Mouse (Mus musculus) CH12.LX (cell line): ENCODE measurements around the gene Suz12. TPM values are rescaled to one million over a fixed set of nuclear protein-coding genes. Genes with fewer than 3 reads are reported as not detected.

Source experiments
- DNase-seq: peaks from one replicate; pipeline ENCODE4 v3.0.0-alpha.2; 2013; ENCODE audit errors: extremely low read depth
- H3K27ac ChIP-seq: 2 replicates; pipeline ENCODE4 v1.5.1; 2012; ENCODE audit warnings: low read depth, mild to moderate bottlenecking, control low read depth, moderate library complexity; ENCODE audit not compliant: insufficient read depth
- H3K27me3 ChIP-seq: replicated peaks from 2 replicates; pipeline ENCODE3; 2012; ENCODE audit warnings: inconsistent platforms
- H3K36me3 ChIP-seq, 2 experiments: replicated peaks in 1 of 2; 2 replicates each; pipeline versions ENCODE3 to v1.6.1; 2012; ENCODE audit warnings: inconsistent platforms in 1 of 2, low read length in 1 of 2, mild to moderate bottlenecking in 1 of 2, mixed read lengths in 1 of 2, moderate library complexity in 1 of 2; ENCODE audit not compliant: control insufficient read depth in 1 of 2, insufficient read depth in 1 of 2
- H3K4me1 ChIP-seq, 2 experiments: 2 replicates each; pipeline ENCODE4 v1.6.1; 2012; ENCODE audit warnings: inconsistent platforms in 1 of 2, moderate library complexity in 1 of 2; ENCODE audit not compliant: insufficient read depth in 2 of 2, control insufficient read depth in 1 of 2
- H3K4me2 ChIP-seq: 2 replicates; pipeline ENCODE4 v1.6.1; 2012; ENCODE audit warnings: low read depth, mild to moderate bottlenecking, control low read depth; ENCODE audit not compliant: poor library complexity, insufficient read depth, severe bottlenecking
- H3K4me3 ChIP-seq, 3 experiments: fragments of 150-350 bp in 1 of 3; sonication (generic) in 1 of 3; replicated peaks in 1 of 3; 2 replicates each; pipeline versions ENCODE3 to v1.5.1; 2011 to 2012; ENCODE audit warnings: low read depth in 2 of 3, low read length in 2 of 3, mild to moderate bottlenecking in 2 of 3, moderate library complexity in 2 of 3, control low read depth in 1 of 3, improper control_type of control experiment in 1 of 3, inconsistent platforms in 1 of 3, mixed read lengths in 1 of 3; ENCODE audit not compliant: poor library complexity in 1 of 3
- H3K79me2 ChIP-seq: replicated peaks from 2 replicates; pipeline ENCODE4 v1.6.1; 2012; ENCODE audit warnings: mild to moderate bottlenecking, moderate library complexity; ENCODE audit not compliant: control insufficient read depth, poor library complexity, insufficient read depth, severe bottlenecking; ENCODE audit errors: extremely low read depth
- H3K9ac ChIP-seq: 2 replicates; pipeline ENCODE4 v1.6.1; 2012; ENCODE audit warnings: low read depth, mild to moderate bottlenecking, control low read depth, moderate library complexity; ENCODE audit not compliant: insufficient read depth
- H3K9me3 ChIP-seq: replicated peaks from 2 replicates; pipeline ENCODE3; 2012; ENCODE audit warnings: low read length, inconsistent platforms, mixed read lengths
- BHLHE40 ChIP-seq: IDR thresholded peaks from 2 replicates; pipeline ENCODE4 v1.6.1; 2011; ENCODE audit warnings: mild to moderate bottlenecking, low read depth, low read length, improper control_type of control experiment
- CHD1 ChIP-seq: IDR thresholded peaks from 2 replicates; pipeline ENCODE4 v1.6.1; 2012; ENCODE audit warnings: low read depth, low read length, improper control_type of control experiment, inconsistent platforms
- CHD2 ChIP-seq: IDR thresholded peaks from 2 replicates; pipeline ENCODE4 v1.6.1; 2011; ENCODE audit warnings: low read length, improper control_type of control experiment
- CTCF ChIP-seq, 2 experiments: IDR thresholded peaks in 1 of 2; conservative IDR thresholded peaks in 1 of 2; 2 replicates each; pipeline ENCODE4 v1.5.1; 2011 to 2012; ENCODE audit warnings: low read depth in 2 of 2, low read length in 2 of 2, improper control_type of control experiment in 1 of 2, inconsistent platforms in 1 of 2, mild to moderate bottlenecking in 1 of 2, moderate library complexity in 1 of 2
- EP300 ChIP-seq: IDR thresholded peaks from 2 replicates; pipeline ENCODE4 v1.6.1; 2011; ENCODE audit warnings: low read length, improper control_type of control experiment
- ETS1 ChIP-seq: conservative IDR thresholded peaks from 2 replicates; pipeline ENCODE4 v1.6.1; 2012; ENCODE audit warnings: low read depth, mild to moderate bottlenecking, inconsistent platforms, low read length, improper control_type of control experiment, moderate library complexity
- HCFC1 ChIP-seq: IDR thresholded peaks from 2 replicates; pipeline ENCODE4 v1.6.1; 2012; ENCODE audit warnings: low read depth, mild to moderate bottlenecking, inconsistent platforms, low read length, improper control_type of control experiment
- IRF4 ChIP-seq: IDR thresholded peaks from 2 replicates; pipeline ENCODE4 v1.6.1; 2014; ENCODE audit warnings: low read depth, mild to moderate bottlenecking, inconsistent platforms, low read length, improper control_type of control experiment
- JUN ChIP-seq: IDR thresholded peaks from 2 replicates; pipeline ENCODE4 v1.6.1; 2011; ENCODE audit warnings: low read depth, mild to moderate bottlenecking, low read length, improper control_type of control experiment, moderate library complexity; ENCODE audit not compliant: insufficient read depth
- KAT2A ChIP-seq: IDR thresholded peaks from 2 replicates; pipeline ENCODE4 v1.6.1; 2012; ENCODE audit warnings: low read length, improper control_type of control experiment, inconsistent platforms; ENCODE audit not compliant: insufficient replicate concordance
- MAX ChIP-seq: IDR thresholded peaks from 2 replicates; pipeline ENCODE4 v1.6.1; 2011; ENCODE audit warnings: low read length, improper control_type of control experiment
- MXI1 ChIP-seq: IDR thresholded peaks from 2 replicates; pipeline ENCODE4 v1.6.1; 2011; ENCODE audit warnings: mild to moderate bottlenecking, low read depth, low read length, improper control_type of control experiment
- MYC ChIP-seq: IDR thresholded peaks from 2 replicates; pipeline ENCODE4 v1.6.1; 2011; ENCODE audit warnings: low read depth, mild to moderate bottlenecking, improper control_type of control experiment, low read length
- NRF1 ChIP-seq: IDR thresholded peaks from 2 replicates; pipeline ENCODE4 v1.6.1; 2014; ENCODE audit warnings: low read depth, mild to moderate bottlenecking, inconsistent platforms, low read length, improper control_type of control experiment, moderate library complexity
- PAX5 ChIP-seq: IDR thresholded peaks from 2 replicates; pipeline ENCODE4 v1.6.1; 2012; ENCODE audit warnings: low read length, inconsistent platforms, mixed read lengths
- POLR2A ChIP-seq: IDR thresholded peaks from 2 replicates; pipeline ENCODE4 v1.6.1; 2011; ENCODE audit warnings: low read depth, mild to moderate bottlenecking, improper control_type of control experiment, low read length
- SMC3 ChIP-seq: IDR thresholded peaks from 2 replicates; pipeline ENCODE4 v1.6.1; 2011; ENCODE audit warnings: low read depth, low read length, improper control_type of control experiment
- TCF12 ChIP-seq: IDR thresholded peaks from 2 replicates; pipeline ENCODE4 v1.6.1; 2014; ENCODE audit warnings: low read depth, mild to moderate bottlenecking, inconsistent platforms, low read length, improper control_type of control experiment
- ZC3H11A ChIP-seq: IDR thresholded peaks from 2 replicates; pipeline ENCODE4 v1.6.1; 2012; ENCODE audit warnings: low read depth, mild to moderate bottlenecking, inconsistent platforms, low read length, improper control_type of control experiment
- ZKSCAN1 ChIP-seq: IDR thresholded peaks from 2 replicates; pipeline ENCODE4 v1.6.1; 2012; ENCODE audit warnings: low read depth, inconsistent platforms, low read length, improper control_type of control experiment, borderline replicate concordance
- ZMIZ1 ChIP-seq: IDR thresholded peaks from 2 replicates; pipeline ENCODE4 v1.6.1; 2012; ENCODE audit warnings: low read depth, mild to moderate bottlenecking, inconsistent platforms, low read length, improper control_type of control experiment
- dilution Hi-C: fragments of 300-500 bp; cut with MboI; formaldehyde crosslinking; loops from 2 replicates; pipeline ENCODE4 v1.14.3; 2020; ENCODE audit warnings: low sequenced_read_pairs; ENCODE audit not compliant: extremely low pct_unique_long_range_greater_than_20kb, extremely low pct_ligation_motif_present
- in situ Hi-C: fragments of 300-500 bp; cut with MboI; formaldehyde crosslinking; loops from 3 replicates; pipeline ENCODE4 v1.14.3; 2019; ENCODE audit warnings: low sequenced_read_pairs, low pct_ligation_motif_present, low pct_unique_long_range_greater_than_20kb, mixed read lengths
- polyA plus RNA-seq: library from polyadenylated mRNA; unstranded; fragments of >175 nt; gene quantifications from 2 replicates; pipeline ENCODE4 v1.2.1, GENCODE M21; 2012; ENCODE audit warnings: low read depth; ENCODE audit not compliant: insufficient read length
- total RNA-seq, 2 experiments: library from RNA; depleted of rRNA; stranded (reverse); fragments of 300-350 nt in 1 of 2; fragments of >200 nt in 1 of 2; gene quantifications; 2 replicates each; pipeline ENCODE4 v1.2.3; 2012 to 2014

Suz12 gene
- total and polyA plus RNA-seq, 3 experiments, result 56.7 to 160 (median 124) TPM

DNA sequence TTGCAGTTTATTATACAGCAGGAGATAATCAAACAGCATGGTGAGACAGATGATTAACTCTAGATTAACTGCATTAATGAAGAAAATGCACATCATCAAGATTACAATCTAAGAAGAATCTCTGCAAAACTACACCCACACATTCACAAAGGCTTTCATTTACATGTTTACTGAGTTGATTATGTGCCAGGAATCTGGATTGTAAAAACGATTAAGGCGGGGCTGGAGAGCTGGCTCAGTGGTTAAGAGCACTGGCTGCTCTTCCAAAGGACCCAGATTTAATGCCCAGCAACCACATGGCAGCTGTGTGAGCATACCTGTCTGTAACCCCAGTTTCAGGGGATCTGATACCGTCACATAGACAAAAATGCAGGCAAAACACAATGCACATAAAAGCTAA lies 76.9 kb downstream of the Suz12 start:
- TF ChIP-seq PAX5, result no peak
- no peak for TF ChIP-seq KAT2A
- no peak for TF ChIP-seq HCFC1
- TF ChIP-seq CTCF (conservative IDR thresholded peaks at IDR 0.05 in 1 of 2, IDR thresholded peaks at IDR 0.05 in 1 of 2; ENCODE audit: low read depth in 2 of 2, low read length in 2 of 2), result no peak
- TF ChIP-seq MXI1, result no peak
- no peak for TF ChIP-seq ZKSCAN1
- TF ChIP-seq POLR2A, result no peak
- no peak for TF ChIP-seq ZC3H11A
- TF ChIP-seq NRF1, result no peak
- no peak for TF ChIP-seq ZMIZ1
- no peak for TF ChIP-seq MAX
- TF ChIP-seq, all 38 proteins: peak for 0
- H3K4me1 ChIP-seq, result peaks cover 7 to 66% of the 10 kb centered on the region in 2 experiments
- no peak overlapping the region for H3K9ac ChIP-seq
- H3K36me3 ChIP-seq, result peaks cover 9 to 49% of the 10 kb centered on the region in 2 experiments
- no peak overlapping the region for H3K27ac ChIP-seq
- in situ Hi-C loops, result no loop called here
- H3K4me2 ChIP-seq, result no peak overlapping the region
- no peaks in the 10 kb centered on the region for H3K9me3 ChIP-seq
- H3K79me2 ChIP-seq, result peaks cover 82% of the 10 kb centered on the region
- dilution Hi-C loops, result no loop called here
- no peak for DNase-seq
- H3K4me3 ChIP-seq, result no peak overlapping the region
- H3K27me3 ChIP-seq, result no peaks in the 10 kb centered on the region

DNA sequence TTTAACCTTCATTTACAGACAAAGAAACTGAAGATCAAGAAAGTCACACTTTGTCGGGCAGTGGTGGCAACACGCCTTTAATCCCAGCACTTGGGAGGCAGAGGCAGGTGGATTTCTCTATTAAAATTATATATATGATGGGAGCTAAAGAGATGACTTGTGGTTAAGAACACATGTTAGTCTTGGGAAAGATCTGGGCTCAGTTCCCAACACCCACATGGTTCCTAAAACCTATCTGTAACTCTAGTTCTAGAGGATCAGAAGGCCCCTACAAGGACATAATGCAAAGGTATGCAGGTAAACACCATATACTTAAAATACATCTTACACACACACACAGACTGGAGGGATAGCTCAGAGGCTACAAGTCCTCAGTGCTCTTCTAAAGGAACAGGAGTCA lies 78.1 kb downstream of the Suz12 start:
- Histone ChIP-seq H3K9me3 (no peaks in the 10 kb centered on the region), H3K4me3 (no peak overlapping the region), H3K36me3 (peaks cover 0 to 43% of the 10 kb centered on the region in 2 experiments), H3K9ac (no peak overlapping the region), H3K4me2 (no peak overlapping the region), H3K79me2 (peaks cover 86% of the 10 kb centered on the region), H3K4me1 (peaks cover 7 to 72% of the 10 kb centered on the region in 2 experiments), H3K27ac (no peak overlapping the region), H3K27me3 (no peaks in the 10 kb centered on the region)
- in situ Hi-C loops (no loop called here), dilution Hi-C loops (no loop called here)
- TF ChIP-seq CTCF (conservative IDR thresholded peaks at IDR 0.05 in 1 of 2, IDR thresholded peaks at IDR 0.05 in 1 of 2; ENCODE audit: low read depth in 2 of 2, low read length in 2 of 2) (no peak), TCF12 (no peak), BHLHE40 (no peak), SMC3 (no peak), IRF4 (no peak), CHD2 (no peak), POLR2A (no peak), CHD1 (no peak), MYC (no peak), JUN (no peak), ETS1 (no peak), ZC3H11A (no peak), MAX (no peak), EP300 (no peak), NRF1 (no peak)
- no peak for DNase-seq
